Mouse (Mus musculus) forebrain, embryonic 12.5 days (tissue): ENCODE results near the gene Foxn3. TPM values are rescaled to one million over a fixed set of nuclear protein-coding genes. Genes with fewer than 3 reads are reported as not detected.

Experiments used
- ATAC-seq: fragments of 200-750 bp; cut with Nextera tagmentation; 2 replicates; pipeline ENCODE4 v1.8.0; 2017; ENCODE audit warnings: moderate TSS enrichment; ENCODE audit not compliant: low FRiP score
- H3K27ac ChIP-seq: fragments of 300-500 bp; sonication (generic); 2 replicates; pipeline ENCODE4 v1.5.1; 2016; ENCODE audit warnings: mild to moderate bottlenecking
- H3K27me3 ChIP-seq: fragments of 300-500 bp; sonication (generic); 2 replicates; pipeline ENCODE4 v1.6.1; 2016; ENCODE audit warnings: mild to moderate bottlenecking
- H3K36me3 ChIP-seq: fragments of 300-500 bp; sonication (generic); replicated peaks from 2 replicates; pipeline ENCODE4 v1.6.1; 2016; ENCODE audit warnings: mild to moderate bottlenecking
- H3K4me1 ChIP-seq: fragments of 300-500 bp; sonication (generic); 2 replicates; pipeline ENCODE4 v1.6.1; 2016
- H3K4me2 ChIP-seq: fragments of 300-500 bp; sonication (generic); 2 replicates; pipeline ENCODE4 v1.6.1; 2016; ENCODE audit warnings: mild to moderate bottlenecking, moderate library complexity
- H3K4me3 ChIP-seq: fragments of 300-500 bp; sonication (generic); replicated peaks from 2 replicates; pipeline ENCODE4 v1.5.1; 2016; ENCODE audit warnings: mild to moderate bottlenecking
- H3K9ac ChIP-seq: fragments of 300-500 bp; sonication (generic); 2 replicates; pipeline ENCODE4 v1.6.1; 2016; ENCODE audit warnings: mild to moderate bottlenecking
- H3K9me3 ChIP-seq: fragments of 300-500 bp; sonication (generic); 2 replicates; pipeline ENCODE4 v1.6.1; 2016
- WGBS: fragments of 180-500 bp; shearing (Covaris S2); methylation state at CpG from one replicate; pipeline ENCODE4 v1.1.7; 2016; 5-methylcytosine and 5-hydroxymethylcytosine counted together
- polyA plus RNA-seq: library from polyadenylated mRNA; unstranded; fragments of >200 nt; fragmentation: Nextera tagmentation; extraction: Ambion mirVana; gene quantifications from 2 replicates; pipeline ENCODE4 v1.2.1, GENCODE M21; 2016

The Foxn3 gene
- polyA plus RNA-seq, 1 experiment from 2014 or later: 84.6 TPM

DNA sequence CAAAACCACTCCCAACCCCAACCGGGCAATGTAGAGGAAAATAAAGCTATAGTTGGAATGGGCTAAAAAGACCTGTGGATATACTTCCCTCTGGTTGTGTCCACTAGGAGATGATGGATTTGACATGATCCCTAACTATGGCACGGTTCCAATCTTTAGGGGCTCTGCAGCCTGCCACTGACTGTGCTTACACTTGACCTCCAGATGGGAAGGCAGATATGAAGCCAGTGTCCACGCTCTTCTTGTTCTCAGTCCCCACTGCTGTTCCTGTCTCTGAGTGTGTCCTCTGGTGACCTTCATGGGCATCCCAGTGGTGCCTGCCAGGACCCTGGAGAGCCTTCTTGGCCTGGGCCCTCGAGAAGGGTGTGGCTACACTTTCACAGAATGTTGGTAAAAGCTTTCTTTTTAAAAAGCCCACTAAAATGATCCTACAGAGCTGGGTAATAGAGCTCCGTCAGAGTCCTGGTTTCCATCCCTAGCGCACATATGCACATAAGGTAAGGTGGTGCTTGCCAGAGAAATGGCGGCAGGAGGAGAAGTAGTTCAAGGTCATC is 346.2 kb downstream of the Foxn3 start:
- 89% methylated on average over 7 of the region's 7 CpGs for WGBS
- Histone ChIP-seq H3K4me3 (no peak overlapping the region), H3K4me2 (no peak overlapping the region), H3K9me3 (no peaks in the 10 kb centered on the region), H3K27ac (peak overlapping the region; percentile 70), H3K27me3 (no peaks in the 10 kb centered on the region), H3K36me3 (0 out of 2 replicates have a peak, but pooled peaks cover 4% of the 10 kb centered on the region), H3K9ac (no peak overlapping the region), H3K4me1 (peaks cover 91% of the 10 kb centered on the region)
- ATAC-seq: no peak

DNA sequence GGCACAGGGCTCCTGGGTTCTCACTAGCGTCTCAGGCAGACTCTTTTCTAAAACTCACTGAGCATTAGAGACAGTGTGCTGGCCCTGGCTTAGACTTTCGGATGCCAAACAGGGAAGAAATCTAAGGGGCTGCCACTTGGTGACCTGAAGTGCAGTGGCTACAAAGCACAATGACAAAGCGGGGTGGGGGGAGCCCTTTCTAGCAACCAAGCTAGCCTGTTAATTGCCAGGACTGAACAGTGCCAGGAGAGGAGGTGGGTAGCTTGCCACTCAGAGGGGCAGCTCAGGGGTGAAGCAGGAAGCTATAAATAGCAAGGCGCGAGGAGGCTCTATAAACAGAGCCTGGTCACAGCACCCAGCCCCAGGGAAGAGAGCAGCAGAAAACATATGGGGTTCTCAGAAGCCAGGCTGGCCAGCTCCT is 347.0 kb downstream of the Foxn3 start:
- Histone ChIP-seq H3K27me3 (no peaks in the 10 kb centered on the region), H3K9ac (no peak overlapping the region; the same call in 1 of the 2 replicates), H3K4me3 (no peak overlapping the region), H3K4me1 (peaks cover 82% of the 10 kb centered on the region), H3K36me3 (0 out of 2 replicates have a peak, but pooled peaks cover 4% of the 10 kb centered on the region), H3K27ac (peak overlapping the region; percentile 70), H3K9me3 (no peaks in the 10 kb centered on the region), H3K4me2 (peak overlapping the region; percentile 11; the same call in 1 of the 2 replicates)
- WGBS: 34% methylated on average over 5 of the region's 5 CpGs
- peak; percentile 34; the same call in 1 of the 2 replicates for ATAC-seq

DNA sequence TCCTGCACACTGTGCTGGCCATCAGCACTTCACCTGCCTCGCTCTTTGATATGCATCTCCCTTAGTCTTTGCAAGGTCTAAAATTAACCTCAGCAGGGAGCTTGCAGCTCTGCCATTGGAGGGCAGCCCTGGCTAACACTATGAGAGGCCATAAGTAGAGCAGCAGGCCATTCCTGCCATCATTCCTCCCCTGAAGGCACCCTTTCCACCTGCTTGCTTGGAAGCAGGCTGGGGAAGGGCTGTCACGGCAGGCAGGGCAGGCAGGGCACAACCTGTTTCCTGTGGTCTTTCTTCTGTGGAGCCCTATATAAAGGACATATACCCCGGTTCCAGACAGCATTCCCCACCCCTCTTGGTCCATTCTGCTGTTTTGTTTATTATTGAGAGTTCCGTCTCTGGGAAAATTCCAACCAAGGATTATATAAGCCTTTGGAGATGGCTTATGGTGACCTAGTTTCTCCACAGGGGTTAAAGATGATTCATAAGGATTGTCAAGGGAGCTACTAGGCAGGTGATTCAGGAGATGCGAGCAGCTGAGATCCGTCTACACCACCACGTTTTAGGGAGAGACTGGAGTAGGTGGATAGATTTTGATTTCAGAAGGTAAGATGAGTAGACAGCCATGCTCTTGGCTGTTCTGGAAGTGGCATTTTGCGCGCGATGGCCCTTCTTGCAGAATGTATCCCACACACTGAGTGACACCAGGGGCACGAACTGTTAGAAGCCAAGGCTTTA is 347.7 kb downstream of the Foxn3 start:
- no peak for ATAC-seq
- 62% methylated on average over 11 of the region's 11 CpGs for WGBS
- Histone ChIP-seq H3K4me1 (peaks cover 76% of the 10 kb centered on the region), H3K27me3 (no peaks in the 10 kb centered on the region), H3K9me3 (no peaks in the 10 kb centered on the region), H3K27ac (peak overlapping the region; percentile 70), H3K9ac (no peak overlapping the region), H3K4me2 (peak overlapping the region; percentile 11; the same call in 1 of the 2 replicates), H3K4me3 (no peak overlapping the region), H3K36me3 (0 out of 2 replicates have a peak, but pooled peaks cover 4% of the 10 kb centered on the region)

DNA sequence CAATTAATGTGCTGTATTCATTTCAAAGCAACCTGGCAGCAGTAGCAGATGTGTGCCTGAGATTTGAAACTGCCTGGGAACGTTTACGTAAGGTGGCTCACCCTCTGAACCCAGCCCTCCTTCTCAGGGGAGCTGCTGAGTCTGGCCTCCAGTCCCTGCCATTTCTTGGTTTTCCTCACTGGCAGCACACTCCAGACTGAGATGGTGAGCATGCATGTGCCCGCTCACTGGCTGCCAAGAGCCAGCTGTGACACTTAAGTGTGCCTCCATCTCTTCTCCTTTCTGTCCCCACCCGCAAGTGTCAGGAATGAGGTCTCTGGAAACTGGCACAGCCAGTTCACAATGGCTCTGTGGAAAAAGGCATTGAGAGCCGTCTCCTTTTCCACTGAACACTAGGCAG is 349.3 kb downstream of the Foxn3 start:
- Histone ChIP-seq H3K4me3 (no peak overlapping the region), H3K36me3 (peaks cover 5% of the 10 kb centered on the region; the same call in 1 of the 2 replicates), H3K27ac (peak overlapping the region; percentile 59; the same call in 1 of the 2 replicates), H3K9me3 (no peaks in the 10 kb centered on the region), H3K9ac (no peak overlapping the region), H3K4me2 (no peak overlapping the region), H3K4me1 (peaks cover 66% of the 10 kb centered on the region), H3K27me3 (no peaks in the 10 kb centered on the region)
- WGBS: 73% methylated on average over 5 of the region's 5 CpGs
- ATAC-seq: no peak

DNA sequence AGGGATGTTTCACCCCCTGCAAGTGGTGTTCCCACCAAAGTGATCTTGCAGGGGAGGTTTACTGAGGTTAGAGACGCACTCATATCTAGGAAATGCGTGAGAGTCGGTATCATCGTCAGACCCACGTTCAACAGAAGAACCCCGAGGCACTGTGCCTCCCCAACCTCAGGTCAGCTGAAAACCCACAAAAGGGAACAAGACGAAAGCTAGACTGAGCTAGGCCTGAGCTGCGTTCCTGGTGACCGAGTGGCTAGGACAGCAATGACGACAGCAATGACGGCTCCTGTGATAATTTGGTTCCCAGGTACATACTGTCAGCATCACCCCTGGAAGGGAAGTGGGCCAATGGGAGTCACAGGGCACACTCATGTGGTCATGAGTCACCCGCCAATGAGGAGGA is 350.2 kb downstream of the Foxn3 start:
- Histone ChIP-seq H3K9ac (no peak overlapping the region), H3K4me1 (peaks cover 57% of the 10 kb centered on the region), H3K9me3 (no peaks in the 10 kb centered on the region), H3K27ac (no peak overlapping the region), H3K27me3 (no peaks in the 10 kb centered on the region), H3K4me2 (no peak overlapping the region), H3K36me3 (peaks cover 12% of the 10 kb centered on the region), H3K4me3 (no peak overlapping the region)
- whole genome bisulfite sequencing: 98% methylated on average over 12 of the region's 12 CpGs
- ATAC-seq: no peak

DNA sequence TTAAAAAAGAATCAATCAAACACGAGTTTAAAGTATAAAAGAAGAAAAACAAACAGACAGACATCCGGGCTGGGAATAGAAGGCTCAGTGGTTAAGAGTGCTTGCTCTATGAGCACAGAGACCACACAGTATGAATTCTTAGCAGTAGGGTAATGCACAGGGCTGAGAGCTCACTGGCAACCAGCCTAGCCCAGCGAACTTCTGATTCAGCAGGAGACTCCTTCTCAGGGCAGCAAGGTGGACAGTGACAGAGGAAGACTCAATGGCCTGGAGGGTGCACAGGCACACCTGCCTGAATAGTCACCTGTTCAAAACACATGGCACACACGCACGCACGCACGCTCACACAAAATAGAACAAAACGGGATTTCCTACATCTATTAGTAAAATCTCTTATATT is 353.6 kb downstream of the Foxn3 start:
- WGBS: 91% methylated on average over 8 of the region's 8 CpGs
- no peak for ATAC-seq
- peaks cover 23% of the 10 kb centered on the region for H3K4me1 ChIP-seq
- no peaks in the 10 kb centered on the region for H3K9me3 ChIP-seq
- H3K9ac ChIP-seq: no peak overlapping the region
- H3K36me3 ChIP-seq: peaks cover 12% of the 10 kb centered on the region
- no peak overlapping the region for H3K27ac ChIP-seq
- H3K4me3 ChIP-seq: no peak overlapping the region
- H3K4me2 ChIP-seq: no peak overlapping the region
- H3K27me3 ChIP-seq: no peaks in the 10 kb centered on the region

DNA sequence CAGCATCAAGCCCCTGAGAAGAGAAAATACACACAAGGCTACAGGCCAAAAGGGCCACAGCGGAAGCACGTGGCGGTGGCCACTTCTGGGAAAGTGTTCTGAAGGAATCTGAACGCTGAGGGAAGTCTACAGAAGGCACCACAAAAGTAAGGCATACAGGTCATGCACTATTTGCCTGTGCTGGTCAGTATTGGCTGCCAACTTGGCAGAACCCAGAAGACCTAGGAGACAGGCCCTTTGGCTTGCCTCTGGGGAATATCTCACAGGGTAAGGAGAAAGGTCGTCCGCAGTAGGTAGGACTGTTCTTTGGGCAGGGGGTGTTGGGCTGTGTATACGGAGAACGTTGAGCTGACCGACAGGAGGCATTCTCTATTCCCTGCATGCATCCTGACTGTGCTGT is 355.1 kb downstream of the Foxn3 start:
- whole genome bisulfite sequencing: 88% methylated on average over 9 of the region's 9 CpGs

DNA sequence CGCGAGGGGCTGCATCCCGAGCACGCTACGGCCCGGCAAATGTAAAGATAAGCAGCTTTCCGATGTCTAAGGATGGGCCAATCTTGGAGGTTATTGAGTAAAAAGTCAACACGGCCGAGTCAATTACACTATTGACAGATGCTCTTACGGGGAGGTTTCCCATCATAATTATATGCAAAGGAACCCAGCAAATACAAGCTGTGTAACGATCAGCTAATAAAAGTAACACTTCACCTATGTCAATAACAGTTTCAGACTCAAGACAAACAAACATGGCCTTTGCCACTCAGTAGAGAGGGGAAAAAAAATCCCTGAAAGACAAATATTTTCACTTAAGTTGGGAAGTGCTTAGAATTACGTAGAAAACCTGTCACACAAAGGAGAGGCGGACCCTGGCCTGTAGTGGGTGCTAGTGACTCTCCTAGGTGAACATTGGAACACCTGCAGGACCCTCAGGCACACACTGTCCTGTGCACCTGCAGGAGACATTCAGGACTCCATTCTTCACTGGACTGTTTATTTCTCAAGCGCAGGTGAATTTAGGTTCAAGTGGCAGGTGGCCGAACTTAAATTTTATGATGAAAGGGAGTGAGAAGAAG is 356.3 kb downstream of the Foxn3 start:
- no peaks in the 10 kb centered on the region for H3K9me3 ChIP-seq
- WGBS: 85% methylated on average over 15 of the region's 15 CpGs
- peaks cover 5% of the 10 kb centered on the region for H3K4me1 ChIP-seq
- no peak overlapping the region for H3K4me2 ChIP-seq
- no peaks in the 10 kb centered on the region for H3K27me3 ChIP-seq
- no peak overlapping the region for H3K9ac ChIP-seq
- no peak overlapping the region for H3K27ac ChIP-seq
- no peak overlapping the region for H3K4me3 ChIP-seq
- H3K36me3 ChIP-seq: peaks cover 11% of the 10 kb centered on the region
- ATAC-seq: no peak

More for the DNA sequence above, 355.1 kb downstream of the Foxn3 start:
- no peak overlapping the region for H3K9ac ChIP-seq
- no peak overlapping the region for H3K4me2 ChIP-seq
- no peaks in the 10 kb centered on the region for H3K9me3 ChIP-seq
- H3K4me1 ChIP-seq: peaks cover 9% of the 10 kb centered on the region
- H3K4me3 ChIP-seq: no peak overlapping the region
- H3K27me3 ChIP-seq: no peaks in the 10 kb centered on the region
- ATAC-seq: no peak
- H3K27ac ChIP-seq: no peak overlapping the region
- peaks cover 15% of the 10 kb centered on the region for H3K36me3 ChIP-seq

DNA sequence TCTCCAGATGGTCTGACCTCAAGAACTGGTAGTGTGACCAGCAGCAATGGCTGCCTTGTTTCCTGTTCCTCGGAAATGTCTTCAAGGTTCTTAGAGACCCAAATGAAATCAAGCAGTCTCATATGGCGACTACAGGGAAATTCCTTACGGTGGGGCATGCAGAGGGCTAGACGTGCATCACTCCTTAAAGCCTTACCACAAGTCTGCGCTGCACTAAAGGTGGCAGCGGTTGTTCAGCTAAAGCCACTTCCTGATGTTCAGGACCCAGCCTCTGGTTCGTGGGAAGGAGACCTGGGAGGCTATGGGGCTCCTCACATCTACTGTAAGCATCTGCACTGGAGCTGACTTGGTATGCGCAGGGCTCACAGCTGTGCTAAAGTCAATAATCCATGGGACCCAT is 357.6 kb downstream of the Foxn3 start:
- Histone ChIP-seq H3K4me2 (no peak overlapping the region), H3K27ac (no peak overlapping the region), H3K27me3 (no peaks in the 10 kb centered on the region), H3K9ac (no peak overlapping the region), H3K4me3 (no peak overlapping the region), H3K9me3 (no peaks in the 10 kb centered on the region), H3K4me1 (peaks cover 8% of the 10 kb centered on the region), H3K36me3 (peaks cover 11% of the 10 kb centered on the region)
- ATAC-seq: no peak
- 93% methylated on average over 8 of the region's 8 CpGs for WGBS

DNA sequence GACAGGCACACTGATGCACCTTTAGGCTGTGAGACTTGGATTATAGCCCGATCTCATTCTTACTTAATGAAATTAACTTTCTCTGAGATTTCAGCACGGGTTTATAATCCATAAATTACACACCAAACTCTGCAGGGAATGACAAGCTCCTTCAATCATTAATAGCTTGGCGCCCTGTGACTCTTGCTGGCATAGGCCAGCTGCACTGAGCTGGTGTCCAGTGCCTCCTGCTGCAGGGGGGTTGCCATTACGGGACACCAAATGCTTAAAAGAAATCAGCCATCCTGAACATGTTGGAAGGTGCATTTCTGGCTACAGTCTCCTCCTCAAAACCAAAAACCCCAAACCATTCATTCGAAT is 364.3 kb downstream of the Foxn3 start:
- H3K36me3 ChIP-seq: peaks cover 13% of the 10 kb centered on the region
- H3K27me3 ChIP-seq: no peaks in the 10 kb centered on the region
- peaks cover 22% of the 10 kb centered on the region for H3K4me1 ChIP-seq
- no peak for ATAC-seq
- no peak overlapping the region for H3K27ac ChIP-seq
- H3K9me3 ChIP-seq: no peaks in the 10 kb centered on the region
- no peak overlapping the region for H3K9ac ChIP-seq
- H3K4me2 ChIP-seq: no peak overlapping the region
- H3K4me3 ChIP-seq: no peak overlapping the region
- 73% methylated on average over 5 of the region's 5 CpGs for WGBS

DNA sequence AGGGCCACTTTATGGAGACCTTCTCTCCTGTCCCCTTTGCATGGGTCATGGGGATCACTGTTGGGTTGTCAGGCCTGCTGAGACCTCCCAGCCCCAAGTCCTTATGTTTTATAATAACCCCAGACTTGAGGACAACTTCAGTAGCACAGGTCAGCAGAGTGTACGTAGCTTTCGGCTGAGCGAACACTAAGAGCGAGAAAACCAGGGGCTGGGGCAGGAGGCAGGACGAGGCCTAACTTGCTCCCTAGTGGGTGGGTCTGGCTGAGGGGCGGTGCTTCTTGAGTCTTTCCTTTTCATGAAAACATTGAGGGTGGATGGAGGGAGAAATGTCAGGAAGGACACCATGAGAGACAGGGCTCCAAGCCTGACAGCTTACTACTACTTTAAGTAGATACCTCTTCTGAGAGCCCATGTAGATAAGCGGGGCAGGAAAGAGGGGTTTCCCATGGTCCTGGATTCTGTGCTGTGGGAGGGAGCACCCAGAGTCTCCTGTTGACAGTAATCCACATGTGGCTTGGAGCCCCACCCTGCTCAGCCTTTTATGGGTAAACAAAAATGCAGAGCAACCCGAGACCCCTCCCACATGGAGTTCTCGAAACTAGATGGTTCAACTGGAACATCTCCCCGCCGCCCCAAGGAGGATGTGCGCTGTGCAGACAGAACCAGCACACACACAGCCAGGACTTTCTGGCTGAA is 364.8 kb downstream of the Foxn3 start:
- ATAC-seq: no peak
- Histone ChIP-seq H3K27ac (no peak overlapping the region), H3K4me3 (no peak overlapping the region), H3K4me1 (peaks cover 24% of the 10 kb centered on the region), H3K9me3 (no peaks in the 10 kb centered on the region), H3K36me3 (peaks cover 13% of the 10 kb centered on the region), H3K4me2 (no peak overlapping the region), H3K27me3 (no peaks in the 10 kb centered on the region), H3K9ac (no peak overlapping the region)
- 80% methylated on average over 12 of the region's 12 CpGs for WGBS

DNA sequence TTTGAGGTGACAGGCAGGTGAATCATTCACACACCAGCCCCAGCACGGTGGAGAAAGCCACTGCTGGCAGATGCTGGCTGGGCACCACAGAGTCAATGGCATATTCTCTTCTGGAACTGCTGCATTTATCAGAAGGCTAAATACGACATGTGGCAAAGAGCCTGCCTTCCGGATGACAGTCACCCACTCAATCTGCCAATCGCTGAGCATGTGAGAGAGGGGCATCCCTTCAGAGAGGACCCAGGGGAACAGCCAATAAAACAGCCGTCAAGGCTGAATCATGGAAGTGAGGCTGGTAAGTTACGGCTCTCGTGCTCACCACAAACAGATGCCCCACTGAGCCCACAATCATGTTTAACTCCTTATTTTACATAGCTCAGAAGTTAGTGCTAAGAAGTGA is 366.4 kb downstream of the Foxn3 start:
- no peak overlapping the region for H3K9ac ChIP-seq
- H3K27me3 ChIP-seq: no peaks in the 10 kb centered on the region
- peaks cover 36% of the 10 kb centered on the region for H3K4me1 ChIP-seq
- no peak overlapping the region for H3K4me3 ChIP-seq
- no peak overlapping the region for H3K4me2 ChIP-seq
- peaks cover 13% of the 10 kb centered on the region for H3K36me3 ChIP-seq
- no peaks in the 10 kb centered on the region for H3K9me3 ChIP-seq
- 89% methylated on average over 7 of the region's 7 CpGs for WGBS
- 0 out of 2 replicates have a peak overlapping the region, but pooled peaks have one; percentile 10 for H3K27ac ChIP-seq
- no peak for ATAC-seq
